Mouse (Mus musculus): ENCODE measurements around the gene Spaca4.

DNA sequence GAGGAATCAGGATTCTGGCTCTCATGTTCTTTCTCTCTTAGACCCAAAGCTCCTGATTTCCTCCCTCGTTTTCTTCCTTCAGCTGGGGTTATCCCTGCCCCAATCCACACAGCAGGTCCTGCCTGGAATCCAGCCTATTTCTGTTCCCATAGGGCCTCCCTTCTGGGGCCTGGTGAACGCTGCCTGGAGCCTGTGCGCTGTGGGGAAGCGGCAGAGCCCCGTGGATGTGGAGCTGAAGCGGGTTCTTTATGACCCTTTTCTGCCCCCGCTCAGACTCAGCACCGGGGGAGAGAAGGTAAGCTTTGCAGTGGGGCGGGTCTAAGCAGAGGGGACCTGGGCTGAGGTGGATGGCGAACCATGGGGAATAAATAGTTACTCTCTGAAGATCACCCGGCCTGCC, 24.5 kb downstream of the Spaca4 start:
- TF ChIP-seq ELF1 (IDR thresholded peaks at IDR 0.05; ENCODE audit: low read depth, low read length) (no peak), HCFC1 (IDR thresholded peaks at IDR 0.05; ENCODE audit: low read depth, low read length) (no peak), CTCF (IDR thresholded peaks at IDR 0.05 in 2 of 3, conservative IDR thresholded peaks at IDR 0.05 in 1 of 3; ENCODE audit: control insufficient read depth in 1 of 3, insufficient read depth in 1 of 3, low read depth in 2 of 3, low read length in 3 of 3, poor library complexity in 1 of 3, severe bottlenecking in 1 of 3) (no peak), MXI1 (IDR thresholded peaks at IDR 0.05; ENCODE audit: low read depth, low read length) (no peak), BHLHE40 (IDR thresholded peaks at IDR 0.05; ENCODE audit: borderline replicate concordance, low read depth, low read length) (no peak), EP300 (IDR thresholded peaks at IDR 0.05; ENCODE audit: low read depth in 1 of 2, low read length in 2 of 2) (no peak)

Data from MEL (cell line).